Mouse (Mus musculus) forebrain, embryonic 10.5 days (tissue): ENCODE results near the gene Atf5. TPM values are rescaled to one million over a fixed set of nuclear protein-coding genes. Genes with fewer than 3 reads are reported as not detected.

Experiments
- DNase-seq: peaks from one replicate; pipeline ENCODE4 v3.0.0-alpha.2; 2017; ENCODE audit warnings: low spot score; ENCODE audit errors: extremely low spot score
- H3K27ac ChIP-seq: fragments of 300-500 bp; sonication (generic); 2 replicates; pipeline ENCODE4 v1.5.1; 2016; ENCODE audit warnings: mild to moderate bottlenecking
- H3K27me3 ChIP-seq: fragments of 300-500 bp; sonication (generic); 2 replicates; pipeline ENCODE4 v1.6.1; 2016; ENCODE audit warnings: mild to moderate bottlenecking; ENCODE audit not compliant: poor library complexity, severe bottlenecking
- H3K36me3 ChIP-seq: fragments of 300-500 bp; sonication (generic); replicated peaks from 2 replicates; pipeline ENCODE4 v1.6.1; 2016; ENCODE audit warnings: mild to moderate bottlenecking, moderate library complexity
- H3K4me1 ChIP-seq: fragments of 300-500 bp; sonication (generic); 2 replicates; pipeline ENCODE4 v1.6.1; 2016
- H3K4me3 ChIP-seq: fragments of 300-500 bp; sonication (generic); 2 replicates; pipeline ENCODE4 v1.5.1; 2016; ENCODE audit warnings: mild to moderate bottlenecking, moderate library complexity
- H3K9me3 ChIP-seq: fragments of 300-500 bp; sonication (generic); 2 replicates; pipeline ENCODE4 v1.6.1; 2016; ENCODE audit warnings: mild to moderate bottlenecking, moderate library complexity
- WGBS: fragments of 180-500 bp; shearing (Covaris S2); methylation state at CpG from one replicate; pipeline ENCODE4 v1.1.7; 2016; 5-methylcytosine and 5-hydroxymethylcytosine counted together
- polyA plus RNA-seq: library from polyadenylated mRNA; unstranded; fragments of >200 nt; fragmentation: Nextera tagmentation; extraction: Ambion mirVana; gene quantifications from 2 replicates; pipeline ENCODE4 v1.2.1, GENCODE M21; 2016

Gene Atf5
- polyA plus RNA-seq, 1 experiment from 2014 or later = 3.3 TPM

- H3K36me3 ChIP-seq = peaks cover 33% of the 10 kb centered on the region
- no peak for DNase-seq
- 48% methylated on average over 10 of the region's 10 CpGs for WGBS
- no peaks in the 10 kb centered on the region for H3K9me3 ChIP-seq
- peak overlapping the region; percentile 66 for H3K4me3 ChIP-seq
- no peaks in the 10 kb centered on the region for H3K27me3 ChIP-seq
- H3K4me1 ChIP-seq = peaks cover 78% of the 10 kb centered on the region
- peak overlapping the region; percentile 91 for H3K27ac ChIP-seq
These were observed 38.6 kb upstream of the Atf5 start for GRCm38 (mm10) chr7:44855036-44855435.

- Histone ChIP-seq H3K27ac (peak overlapping the region; percentile 91), H3K4me3 (peak overlapping the region; percentile 66), H3K27me3 (no peaks in the 10 kb centered on the region), H3K36me3 (peaks cover 27% of the 10 kb centered on the region), H3K9me3 (no peaks in the 10 kb centered on the region), H3K4me1 (peaks cover 78% of the 10 kb centered on the region)
- DNase-seq = peak; percentile 78
- 3% methylated on average over 45 of the region's 45 CpGs for WGBS
These were observed 38.0 kb upstream of the Atf5 start for GRCm38 (mm10) chr7:44854356-44855031.

DNA sequence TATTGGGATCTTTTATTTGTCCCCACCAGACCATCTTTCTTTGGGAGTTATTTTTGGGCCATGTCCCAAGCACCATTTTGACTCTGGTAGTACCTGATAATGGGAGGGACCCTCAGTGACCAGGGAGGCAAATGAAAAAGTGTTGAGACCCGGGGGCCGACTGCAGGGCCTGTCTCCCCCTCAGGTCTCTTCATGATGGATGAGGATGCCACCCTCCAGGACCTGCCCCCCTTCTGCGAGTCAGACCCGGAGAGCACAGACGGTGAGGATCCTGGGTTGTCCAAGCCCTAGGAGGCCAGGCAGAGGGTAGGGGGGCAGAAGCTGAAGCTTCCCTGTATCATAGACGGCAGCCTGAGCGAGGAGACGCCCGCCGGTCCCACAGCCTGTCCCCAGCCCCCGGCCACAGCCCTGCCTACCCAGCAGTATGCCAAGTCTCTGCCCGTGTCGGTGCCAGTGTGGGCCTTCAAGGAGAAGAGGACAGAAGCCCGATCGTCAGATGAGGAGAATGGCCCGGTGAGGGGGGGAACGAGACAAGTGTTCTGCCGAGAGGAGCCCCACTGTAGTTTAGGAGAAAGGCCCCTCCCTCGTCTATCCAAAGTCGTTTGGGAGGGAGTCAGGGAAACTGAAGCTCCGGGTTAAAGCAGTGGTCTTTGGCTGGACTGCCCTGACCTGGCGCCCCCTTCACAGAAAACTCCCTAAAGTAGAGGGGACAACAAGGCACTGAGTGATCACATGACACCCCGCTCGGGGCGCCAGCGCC, 37.3 kb upstream of the Atf5 start:
- Histone ChIP-seq H3K36me3 (peaks cover 27% of the 10 kb centered on the region), H3K4me1 (peaks cover 78% of the 10 kb centered on the region), H3K27me3 (no peaks in the 10 kb centered on the region), H3K27ac (peak overlapping the region; percentile 91), H3K4me3 (peak overlapping the region; percentile 66), H3K9me3 (no peaks in the 10 kb centered on the region)
- peak; percentile 49 for DNase-seq
- WGBS = 36% methylated on average over 26 of the region's 26 CpGs

- Histone ChIP-seq H3K4me3 (peak overlapping the region; percentile 4; the same call in 1 of the 2 replicates), H3K4me1 (peaks cover 74% of the 10 kb centered on the region), H3K9me3 (no peaks in the 10 kb centered on the region), H3K36me3 (peaks cover 22% of the 10 kb centered on the region), H3K27me3 (no peaks in the 10 kb centered on the region), H3K27ac (no peak overlapping the region)
- WGBS = 96% methylated on average over 2 of the region's 2 CpGs
- no peak for DNase-seq
These were observed 36.6 kb upstream of the Atf5 start for GRCm38 (mm10) chr7:44853065-44853464.

GRCm38 (mm10) chr7:44852259-44853027, 36.0 kb upstream of the Atf5 start:
- no peaks in the 10 kb centered on the region for H3K9me3 ChIP-seq
- H3K36me3 ChIP-seq = peaks cover 22% of the 10 kb centered on the region
- H3K27me3 ChIP-seq = no peaks in the 10 kb centered on the region
- peak overlapping the region; percentile 4 for H3K4me3 ChIP-seq
- no peak for DNase-seq
- 92% methylated on average over 36 of the region's 36 CpGs for WGBS
- peaks cover 74% of the 10 kb centered on the region for H3K4me1 ChIP-seq
- H3K27ac ChIP-seq = 0 out of 2 replicates have a peak overlapping the region, but pooled peaks have one; percentile 11

DNA sequence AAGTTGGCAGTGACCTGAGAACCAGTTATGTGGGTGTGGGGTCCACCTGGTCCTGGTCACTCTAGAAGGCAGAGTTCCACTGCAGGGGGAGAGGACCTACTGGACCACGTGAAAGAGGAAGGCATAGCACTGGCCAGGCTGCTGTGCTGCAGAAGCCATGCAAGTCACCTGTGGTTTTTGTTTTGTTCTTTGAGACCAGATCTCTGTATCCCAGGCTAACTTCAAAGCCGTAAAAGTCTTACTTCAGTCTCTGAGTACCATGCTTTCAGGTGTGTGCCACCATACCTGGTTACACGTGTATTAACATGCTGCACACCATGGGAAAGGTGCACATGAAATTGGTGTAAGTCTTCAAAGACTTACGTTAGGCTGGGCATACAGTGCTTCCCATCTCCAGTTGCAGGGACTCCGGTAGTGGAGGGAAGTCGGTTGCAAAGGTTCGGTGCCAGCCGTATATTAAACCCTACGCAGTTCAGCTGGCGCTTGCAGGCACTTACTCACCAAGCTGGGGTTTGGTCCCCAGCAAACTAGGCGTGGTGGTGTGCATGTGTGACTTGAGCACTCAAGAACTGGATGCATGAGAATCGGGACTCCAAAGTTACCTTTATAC, 35.3 kb upstream of the Atf5 start:
- Histone ChIP-seq H3K36me3 (peaks cover 25% of the 10 kb centered on the region), H3K4me1 (peaks cover 70% of the 10 kb centered on the region), H3K9me3 (no peaks in the 10 kb centered on the region), H3K4me3 (peak overlapping the region; percentile 87), H3K27ac (no peak overlapping the region), H3K27me3 (no peaks in the 10 kb centered on the region)
- DNase-seq = no peak
- WGBS = 93% methylated on average over 12 of the region's 12 CpGs

GRCm38 (mm10) chr7:44850789-44851624, 34.5 kb upstream of the Atf5 start:
- Histone ChIP-seq H3K4me3 (peak overlapping the region; percentile 87), H3K27me3 (no peaks in the 10 kb centered on the region), H3K9me3 (no peaks in the 10 kb centered on the region), H3K27ac (peak overlapping the region; percentile 97), H3K36me3 (peaks cover 32% of the 10 kb centered on the region), H3K4me1 (peaks cover 63% of the 10 kb centered on the region)
- WGBS = 84% methylated on average over 8 of the region's 8 CpGs
- no peak for DNase-seq

- WGBS = under 1% methylated on average over 33 of the region's 33 CpGs
- H3K9me3 ChIP-seq = no peaks in the 10 kb centered on the region
- H3K36me3 ChIP-seq = peaks cover 41% of the 10 kb centered on the region
- peak overlapping the region; percentile 87 for H3K4me3 ChIP-seq
- H3K4me1 ChIP-seq = peaks cover 55% of the 10 kb centered on the region
- H3K27ac ChIP-seq = peak overlapping the region; percentile 97
- peak; percentile 79 for DNase-seq
- H3K27me3 ChIP-seq = no peaks in the 10 kb centered on the region
These were observed 33.7 kb upstream of the Atf5 start for GRCm38 (mm10) chr7:44850146-44850545.

DNA sequence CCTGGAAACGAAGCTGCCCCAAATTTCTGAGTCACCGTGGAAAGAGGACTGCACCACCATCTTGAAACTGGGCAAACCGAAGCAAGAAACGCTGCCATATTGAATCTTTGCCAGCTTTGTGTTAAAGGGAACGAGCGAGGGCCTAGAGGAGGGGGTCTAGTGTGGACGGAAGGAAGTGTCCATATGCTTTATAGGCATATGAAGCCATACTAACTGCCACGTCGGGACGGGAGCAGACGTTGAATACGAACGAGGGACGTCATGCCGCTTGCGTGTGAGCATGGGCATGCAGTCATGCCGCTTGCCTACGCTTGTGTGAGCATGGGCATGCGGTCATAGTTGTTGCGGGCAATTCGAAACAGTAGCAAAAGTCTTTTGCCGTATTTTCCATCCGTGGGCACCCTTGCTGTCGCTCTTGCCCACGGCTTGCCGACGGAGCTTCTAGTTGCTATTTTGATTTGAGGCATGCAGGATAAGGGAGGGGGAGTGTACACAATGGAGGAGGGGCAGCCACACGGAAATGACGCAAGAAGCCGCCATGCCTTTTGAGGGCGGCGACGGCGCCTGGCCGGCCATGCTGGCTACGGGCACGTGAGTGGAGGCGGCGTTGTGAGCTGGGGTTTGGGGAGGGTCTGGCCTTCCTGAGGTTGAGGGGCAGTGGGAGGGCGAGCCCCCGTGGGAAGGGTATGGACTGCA, 33.1 kb upstream of the Atf5 start:
- peaks cover 47% of the 10 kb centered on the region for H3K36me3 ChIP-seq
- H3K4me1 ChIP-seq = peaks cover 49% of the 10 kb centered on the region
- H3K9me3 ChIP-seq = no peaks in the 10 kb centered on the region
- under 1% methylated on average over 41 of the region's 41 CpGs for WGBS
- DNase-seq = peak; percentile 90
- H3K27ac ChIP-seq = peak overlapping the region; percentile 97
- H3K27me3 ChIP-seq = no peaks in the 10 kb centered on the region
- H3K4me3 ChIP-seq = peak overlapping the region; percentile 87

DNA sequence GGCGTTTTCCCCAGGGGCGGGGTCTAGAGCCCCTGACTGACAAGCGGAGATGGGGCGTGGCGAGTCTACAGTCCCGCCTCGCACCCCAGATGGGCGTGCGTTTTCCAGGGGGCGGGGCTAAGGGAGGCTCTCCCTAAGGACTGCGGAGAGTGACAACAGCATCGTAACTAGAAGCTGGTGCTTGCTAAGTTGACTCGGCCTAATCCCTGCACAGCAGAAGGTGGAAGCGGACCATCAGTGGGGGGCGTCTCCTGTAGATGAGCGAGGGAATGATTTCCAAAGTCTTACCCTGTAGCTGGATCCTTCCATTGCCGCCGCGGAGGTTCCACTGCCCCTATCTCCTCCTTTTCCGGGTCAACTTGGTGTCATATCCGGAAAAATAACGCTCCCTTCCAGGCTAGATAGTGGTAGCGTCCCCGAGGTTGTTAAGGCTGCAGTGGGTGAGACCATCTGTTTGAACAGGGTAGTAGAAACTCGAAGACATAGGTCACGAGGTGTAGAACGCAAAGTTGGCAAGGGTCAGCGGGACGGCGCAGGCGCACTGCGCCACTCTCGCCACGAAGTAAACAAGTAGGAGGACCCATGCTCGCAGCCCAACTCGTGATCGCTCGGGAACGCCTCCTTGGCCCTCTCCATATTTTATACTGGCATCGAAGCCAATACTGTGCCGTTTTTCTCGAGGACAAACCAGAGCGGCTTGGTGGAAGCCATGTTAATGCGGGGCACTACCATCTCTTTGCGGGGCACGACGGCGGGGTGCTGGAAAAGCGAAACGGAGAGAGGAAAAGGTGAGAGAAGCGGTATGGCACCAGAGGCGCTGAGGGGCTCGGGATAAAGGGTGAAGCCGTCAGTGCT, 32.3 kb upstream of the Atf5 start, which contains the start of the genes Akt1s1 and Tbc1d17:
Gene Akt1s1, plus strand, starts transcription at position 431 of the 855 bp plus-strand sequence.
Gene Tbc1d17, minus strand, starts transcription at position 519 of the 855 bp plus-strand sequence.
- peak within 1 kb of the TSS; percentile 97 for H3K27ac ChIP-seq
- H3K9me3 ChIP-seq = no peaks in the 10 kb centered on the region
- DNase-seq = peak; percentile 94
- no peaks in the 10 kb centered on the region for H3K27me3 ChIP-seq
- peaks cover 42% of the 10 kb centered on the region for H3K4me1 ChIP-seq
- H3K4me3 ChIP-seq = peak within 1 kb of the TSS; percentile 87
- WGBS = under 1% methylated on average over 54 of the region's 54 CpGs
- H3K36me3 ChIP-seq = peaks cover 54% of the 10 kb centered on the region
